Mouse (Mus musculus) ES-Bruce4 (cell line): ENCODE results near the gene Vars. TPM values are rescaled to one million over a fixed set of nuclear protein-coding genes. Genes with fewer than 3 reads are reported as not detected.
"Not testable (repeated sequence)": the region's sequence is repeated elsewhere in the genome, so short reads cannot be mapped to it uniquely, and the experiment has no call there.

Experiments used
- H3K27ac ChIP-seq: 2 replicates; pipeline ENCODE4 v1.5.1; 2012; ENCODE audit warnings: low read length, inconsistent platforms; ENCODE audit not compliant: insufficient read depth
- H3K27me3 ChIP-seq: 2 replicates; pipeline ENCODE4 v1.6.1; 2012; ENCODE audit warnings: mild to moderate bottlenecking, low read length, inconsistent platforms; ENCODE audit not compliant: control insufficient read depth, poor library complexity, insufficient read depth, severe bottlenecking
- H3K36me3 ChIP-seq: 2 replicates; pipeline ENCODE4 v1.6.1; 2012; ENCODE audit warnings: inconsistent platforms, mild to moderate bottlenecking, low read length, moderate library complexity; ENCODE audit not compliant: control insufficient read depth, poor library complexity, insufficient read depth, severe bottlenecking
- H3K4me1 ChIP-seq: one replicate; pipeline ENCODE4 v1.8.1; 2011; ENCODE audit warnings: low read length; ENCODE audit not compliant: control insufficient read depth, insufficient read depth
- H3K4me3 ChIP-seq: 2 replicates; pipeline ENCODE4 v1.5.1; 2011; ENCODE audit warnings: low read depth, mild to moderate bottlenecking, low read length
- H3K9ac ChIP-seq: 2 replicates; pipeline ENCODE4 v1.6.1; 2012; ENCODE audit warnings: low read depth, mild to moderate bottlenecking, inconsistent platforms; ENCODE audit not compliant: poor library complexity, severe bottlenecking
- H3K9me3 ChIP-seq: replicated peaks from 2 replicates; pipeline ENCODE4 v1.6.1; 2012; ENCODE audit warnings: mild to moderate bottlenecking, low read length, inconsistent platforms; ENCODE audit not compliant: control insufficient read depth, poor library complexity, insufficient read depth, severe bottlenecking
- CTCF ChIP-seq: IDR thresholded peaks from one replicate; pipeline ENCODE4 v1.8.1; 2011; ENCODE audit warnings: low read depth, low read length
- EP300 ChIP-seq: IDR thresholded peaks from 2 replicates; pipeline ENCODE4 v1.6.1; 2011; ENCODE audit warnings: low read depth, low read length; ENCODE audit not compliant: insufficient read depth
- POLR2A ChIP-seq: IDR thresholded peaks from one replicate; pipeline ENCODE4 v1.8.1; 2011; ENCODE audit warnings: low read length; ENCODE audit not compliant: insufficient read depth
- polyA plus RNA-seq: library from polyadenylated mRNA; stranded (reverse); fragments of >200 nt; gene quantifications from 2 replicates; pipeline ENCODE4 v1.2.4, GENCODE M21; 2011; ENCODE audit warnings: low read depth; ENCODE audit not compliant: missing spikeins, insufficient read depth, insufficient read length

Gene Vars
- polyA plus RNA-seq, 1 experiment: 108 TPM

DNA sequence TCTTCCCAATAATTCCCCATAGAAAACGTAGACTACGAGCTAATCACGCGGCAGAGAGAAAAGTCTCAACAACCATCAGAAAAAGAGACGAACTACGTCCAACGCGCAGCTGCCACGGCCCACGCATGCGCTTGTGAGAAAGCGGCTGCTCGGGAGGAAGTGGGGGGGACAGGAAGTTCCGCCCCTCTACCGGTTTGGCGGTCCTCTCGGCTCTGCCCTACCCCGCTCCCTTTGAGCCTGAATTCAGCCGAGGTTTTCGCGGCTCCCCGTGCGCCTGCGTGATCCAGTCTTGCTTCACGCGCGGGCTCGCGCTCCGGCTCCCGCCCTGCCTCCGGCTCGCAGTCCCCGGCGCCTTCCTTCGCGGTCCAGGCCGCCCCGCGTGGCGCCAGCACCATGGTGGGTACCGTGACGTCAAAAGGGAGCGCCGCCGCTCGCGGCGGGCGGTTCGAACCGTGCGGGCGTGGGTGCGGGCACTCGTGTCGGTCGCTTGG lies 19.1 kb upstream of the Vars start, which contains the start of gene Lsm2:
Lsm2 (plus strand) TSS at position 173 of the 491 bp plus-strand sequence.
- H3K9me3 ChIP-seq: no peaks in the 10 kb centered on the region
- peak within 1 kb of the TSS; percentile 63 for H3K27ac ChIP-seq
- peak within 1 kb of the TSS; percentile 99 for H3K4me3 ChIP-seq
- no peak for TF ChIP-seq EP300
- TF ChIP-seq CTCF: no peak
- TF ChIP-seq POLR2A: peak; percentile 88
- H3K27me3 ChIP-seq: no peaks in the 10 kb centered on the region
- peak within 1 kb of the TSS; percentile 95 for H3K9ac ChIP-seq
- peaks cover 22% of the 10 kb centered on the region for H3K36me3 ChIP-seq
- H3K4me1 ChIP-seq: no peaks in the 10 kb centered on the region

GRCm38 (mm10) chr17:34982328-34982727 lies 18.5 kb upstream of the Vars start:
- Histone ChIP-seq H3K4me3 (peak overlapping the region; percentile 99), H3K9ac (peak overlapping the region; percentile 95), H3K36me3 (peaks cover 24% of the 10 kb centered on the region), H3K9me3 (no peaks in the 10 kb centered on the region), H3K4me1 (no peaks in the 10 kb centered on the region), H3K27ac (peak overlapping the region; percentile 63), H3K27me3 (no peaks in the 10 kb centered on the region)
- TF ChIP-seq POLR2A (no peak), CTCF (no peak), EP300 (no peak)

DNA sequence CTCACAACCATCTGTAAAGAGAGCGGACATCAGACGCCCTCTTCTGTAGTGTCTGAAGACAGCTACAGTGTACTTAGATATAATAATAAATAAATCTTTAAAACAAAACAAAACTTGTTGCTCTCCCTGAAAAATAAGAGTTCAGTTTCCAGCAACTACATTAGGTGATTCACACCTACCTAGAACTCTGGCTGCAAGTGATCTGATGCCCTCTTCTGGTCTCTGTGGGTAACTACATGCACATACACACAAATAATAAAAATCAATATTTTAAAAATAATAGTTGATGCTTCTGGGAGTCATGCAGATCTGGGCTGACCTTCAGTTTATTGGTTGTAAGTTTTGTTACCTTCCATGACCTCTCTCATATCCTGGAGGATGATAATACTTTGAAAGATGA lies 16.6 kb upstream of the Vars start:
- TF ChIP-seq CTCF (no peak), EP300 (no peak), POLR2A (no peak)
- H3K4me3 ChIP-seq: no peak overlapping the region
- no peaks in the 10 kb centered on the region for H3K4me1 ChIP-seq
- no peaks in the 10 kb centered on the region for H3K27me3 ChIP-seq
- H3K9me3 ChIP-seq: no peaks in the 10 kb centered on the region
- no peak overlapping the region for H3K9ac ChIP-seq
- no peak overlapping the region for H3K27ac ChIP-seq
- peaks cover 32% of the 10 kb centered on the region for H3K36me3 ChIP-seq

DNA sequence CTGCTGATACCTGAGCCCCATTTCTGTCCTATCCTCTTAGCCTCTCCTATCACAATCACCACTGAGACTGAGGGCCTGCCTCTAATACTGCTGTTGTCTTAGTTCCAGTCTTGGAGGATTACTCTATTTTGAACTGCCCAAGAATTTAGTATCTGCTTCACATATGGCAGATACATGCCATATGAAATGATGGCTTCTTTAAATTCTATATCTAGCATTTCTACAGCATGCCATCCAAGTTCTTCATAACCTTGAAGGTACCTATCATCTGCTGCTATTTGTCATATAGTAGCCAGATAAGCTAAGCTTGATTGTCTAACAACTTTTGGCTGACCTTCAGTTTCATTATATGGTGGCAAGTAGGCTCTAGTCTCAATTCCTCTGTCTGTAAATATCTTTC lies 6.0 kb upstream of the Vars start:
- peaks cover 5% of the 10 kb centered on the region for H3K4me1 ChIP-seq
- H3K9ac ChIP-seq: no peak overlapping the region
- no peaks in the 10 kb centered on the region for H3K9me3 ChIP-seq
- TF ChIP-seq CTCF: no peak
- no peak for TF ChIP-seq POLR2A
- no peak for TF ChIP-seq EP300
- peaks cover 8% of the 10 kb centered on the region for H3K36me3 ChIP-seq
- no peak overlapping the region for H3K4me3 ChIP-seq
- no peak overlapping the region; the same call in 1 of the 2 replicates for H3K27ac ChIP-seq
- no peaks in the 10 kb centered on the region for H3K27me3 ChIP-seq

DNA sequence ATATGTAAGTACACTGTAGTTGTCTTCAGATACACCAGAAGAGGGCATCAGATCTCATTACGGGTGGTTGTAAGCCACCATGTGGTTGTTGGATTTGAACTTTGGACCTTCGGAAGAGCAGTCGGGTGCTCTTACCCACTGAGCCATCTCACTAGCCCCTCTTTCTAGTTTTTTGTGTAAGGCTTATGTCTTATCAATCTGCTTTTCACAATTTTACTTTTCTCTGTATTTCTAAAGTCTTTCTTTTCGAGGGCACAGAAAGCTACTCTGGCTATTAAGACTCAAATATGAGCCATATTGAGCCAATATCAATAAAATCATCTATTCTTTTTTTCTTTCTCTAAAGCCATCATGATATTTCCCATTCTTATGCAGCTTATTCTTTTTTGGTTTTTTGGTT lies 5.6 kb upstream of the Vars start:
- H3K27ac ChIP-seq, H3K9ac ChIP-seq, H3K27me3 ChIP-seq, H3K36me3 ChIP-seq, H3K4me1 ChIP-seq, H3K4me3 ChIP-seq, H3K9me3 ChIP-seq: not testable (repeated sequence)

- not testable (repeated sequence) for H3K9ac ChIP-seq, H3K4me1 ChIP-seq, H3K4me3 ChIP-seq, H3K27me3 ChIP-seq, H3K36me3 ChIP-seq, H3K27ac ChIP-seq, H3K9me3 ChIP-seq
These were observed 4.9 kb upstream of the Vars start for GRCm38 (mm10) chr17:34995927-34996326.
